Mouse (Mus musculus): ENCODE results near the gene Muc1. TPM values are rescaled to one million over a fixed set of nuclear protein-coding genes. Genes with fewer than 3 reads are reported as not detected.

The Muc1 gene
- total and polyA plus RNA-seq, 2 experiments from 2014 or later, result 0.27 to 1.3 TPM

GRCm38 (mm10) chr3:89233562-89234110, 4.8 kb downstream of the Muc1 start:
- peaks cover 58% of the 10 kb centered on the region for H3K36me3 ChIP-seq (ENCODE audit: insufficient read depth)
- no peak overlapping the region for H3K9ac ChIP-seq
- 71% methylated on average over 14 of the region's 14 CpGs for WGBS
- H3K4me3 ChIP-seq (ENCODE audit: low read depth, low read length), result no peak overlapping the region
- H3K4me1 ChIP-seq (ENCODE audit: insufficient read depth), result no peaks in the 10 kb centered on the region
- no peak overlapping the region for H3K27ac ChIP-seq (ENCODE audit: low read depth, low read length)
- ATAC-seq, result no peak
- no peaks in the 10 kb centered on the region for H3K9me3 ChIP-seq (ENCODE audit: low read length)
- H3K27me3 ChIP-seq (ENCODE audit: insufficient read depth, low read length), result no peaks in the 10 kb centered on the region
- no peak for DNase-seq
- TF ChIP-seq CTCF (IDR thresholded peaks at IDR 0.05; ENCODE audit: low read depth), result no peak
- no peak overlapping the region for H3K4me2 ChIP-seq (ENCODE audit: low read depth)

DNA sequence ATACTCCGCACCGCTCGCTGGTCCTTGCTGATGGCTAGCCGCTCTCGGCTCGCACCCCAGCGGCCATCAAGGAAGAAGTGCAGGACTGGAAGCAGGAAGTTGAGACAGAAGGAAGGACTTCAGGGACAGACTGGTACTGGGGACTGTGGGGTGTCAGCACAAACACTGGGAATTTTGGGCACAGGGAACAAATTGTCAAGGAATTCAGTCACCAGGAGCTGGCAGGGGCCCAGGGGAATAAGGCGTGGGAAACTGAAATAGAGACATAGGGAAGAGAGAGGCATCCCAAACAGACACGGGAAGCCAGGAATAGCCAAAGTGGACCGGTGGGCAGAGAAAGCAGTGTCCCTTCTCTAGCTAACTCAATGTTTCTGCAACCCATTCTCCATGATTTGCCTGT, 7.7 kb downstream of the Muc1 start:
- Histone ChIP-seq H3K4me1 (ENCODE audit: insufficient read depth) (no peaks in the 10 kb centered on the region), H3K27me3 (ENCODE audit: insufficient read depth, low read length) (no peaks in the 10 kb centered on the region), H3K9ac (no peak overlapping the region), H3K36me3 (ENCODE audit: insufficient read depth) (peaks cover 87% of the 10 kb centered on the region), H3K4me2 (ENCODE audit: low read depth) (no peak overlapping the region), H3K9me3 (ENCODE audit: low read length) (no peaks in the 10 kb centered on the region), H3K4me3 (ENCODE audit: low read depth, low read length) (no peak overlapping the region), H3K27ac (ENCODE audit: low read depth, low read length) (no peak overlapping the region)
- WGBS, result 89% methylated on average over 10 of the region's 10 CpGs
- ATAC-seq, result no peak
- no peak for DNase-seq
- TF ChIP-seq CTCF (IDR thresholded peaks at IDR 0.05; ENCODE audit: low read depth), result no peak

DNA sequence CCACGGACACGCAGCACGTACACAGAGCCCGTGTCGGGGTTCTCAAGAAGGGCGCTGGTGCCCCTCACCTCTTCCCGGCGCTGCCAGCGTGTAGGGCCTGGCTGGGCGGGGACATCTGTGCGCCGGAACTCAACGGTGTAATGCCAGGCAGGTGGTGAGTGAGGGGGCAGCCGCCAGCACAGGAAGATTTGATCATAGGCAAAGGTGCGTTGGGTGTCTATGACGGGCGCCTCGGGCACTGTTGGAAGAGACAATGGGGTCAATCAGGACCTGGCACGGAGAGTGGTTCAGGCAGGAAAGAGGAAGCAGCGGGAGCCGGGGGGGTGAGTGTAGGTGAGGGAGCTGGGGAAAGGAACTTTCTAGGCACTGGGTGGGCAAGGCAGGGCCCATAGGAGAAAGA, 8.8 kb downstream of the Muc1 start:
- no peaks in the 10 kb centered on the region for H3K27me3 ChIP-seq (ENCODE audit: insufficient read depth, low read length)
- ATAC-seq, result no peak
- H3K36me3 ChIP-seq (ENCODE audit: insufficient read depth), result peaks cover 97% of the 10 kb centered on the region
- no peak for DNase-seq
- no peaks in the 10 kb centered on the region for H3K9me3 ChIP-seq (ENCODE audit: low read length)
- WGBS, result 89% methylated on average over 21 of the region's 21 CpGs
- H3K4me3 ChIP-seq (ENCODE audit: low read depth, low read length), result no peak overlapping the region
- H3K4me2 ChIP-seq (ENCODE audit: low read depth), result no peak overlapping the region
- H3K9ac ChIP-seq, result no peak overlapping the region
- H3K4me1 ChIP-seq (ENCODE audit: insufficient read depth), result no peaks in the 10 kb centered on the region
- H3K27ac ChIP-seq (ENCODE audit: low read depth, low read length), result no peak overlapping the region
- no peak for TF ChIP-seq CTCF (IDR thresholded peaks at IDR 0.05; ENCODE audit: low read depth)

- Histone ChIP-seq H3K4me1 (ENCODE audit: insufficient read depth) (no peaks in the 10 kb centered on the region), H3K9me3 (ENCODE audit: low read length) (no peaks in the 10 kb centered on the region), H3K27me3 (ENCODE audit: insufficient read depth, low read length) (no peaks in the 10 kb centered on the region), H3K27ac (ENCODE audit: low read depth, low read length) (no peak overlapping the region), H3K4me2 (ENCODE audit: low read depth) (no peak overlapping the region), H3K9ac (no peak overlapping the region), H3K36me3 (ENCODE audit: insufficient read depth) (peaks cover 90% of the 10 kb centered on the region), H3K4me3 (ENCODE audit: low read depth, low read length) (no peak overlapping the region)
- 80% methylated on average over 12 of the region's 12 CpGs for WGBS
- DNase-seq (no peak), ATAC-seq (no peak)
- TF ChIP-seq CTCF (IDR thresholded peaks at IDR 0.05; ENCODE audit: low read depth), result no peak
Observed at GRCm38 (mm10) chr3:89238494-89238893, 9.6 kb downstream of the Muc1 start.

DNA sequence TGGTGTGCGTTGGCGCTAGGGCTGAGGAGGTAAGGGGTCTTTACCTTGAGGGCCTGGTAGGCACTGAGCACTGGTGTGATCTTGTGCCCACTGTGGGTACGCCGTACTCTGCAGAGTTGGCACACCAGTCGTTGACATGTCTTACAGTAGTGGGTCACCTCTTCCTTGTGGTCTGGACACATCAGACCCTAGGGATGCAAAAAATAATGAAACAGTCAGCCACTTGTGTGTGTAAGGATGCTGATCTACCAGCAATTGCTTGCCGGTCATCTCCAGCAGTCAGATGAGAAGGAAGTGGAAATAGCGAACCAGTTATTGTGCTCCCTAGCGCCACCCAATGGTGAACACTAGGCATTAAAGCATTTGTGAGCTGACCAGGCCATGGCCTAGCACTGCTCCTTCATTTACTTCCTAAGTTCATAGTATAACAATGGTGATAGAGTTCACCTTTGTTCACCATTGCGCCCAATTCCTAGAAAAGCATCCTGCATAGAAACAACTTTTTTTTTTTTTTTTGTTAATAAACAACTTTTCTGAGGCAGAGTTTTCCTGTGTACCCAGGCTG, 13.6 kb downstream of the Muc1 start:
- Histone ChIP-seq H3K27ac (ENCODE audit: low read depth, low read length) (no peak overlapping the region), H3K36me3 (ENCODE audit: insufficient read depth) (peaks cover 51% of the 10 kb centered on the region), H3K4me3 (ENCODE audit: low read depth, low read length) (no peak overlapping the region), H3K27me3 (ENCODE audit: insufficient read depth, low read length) (no peaks in the 10 kb centered on the region), H3K9ac (no peak overlapping the region), H3K4me2 (ENCODE audit: low read depth) (0 out of 2 replicates have a peak overlapping the region, but pooled peaks have one; percentile 89), H3K9me3 (ENCODE audit: low read length) (no peaks in the 10 kb centered on the region), H3K4me1 (ENCODE audit: insufficient read depth) (no peaks in the 10 kb centered on the region)
- ATAC-seq, result no peak
- TF ChIP-seq CTCF (IDR thresholded peaks at IDR 0.05; ENCODE audit: low read depth), result peak; percentile 81
- WGBS, result 69% methylated on average over 9 of the region's 9 CpGs
- peak; percentile 63 for DNase-seq

DNA sequence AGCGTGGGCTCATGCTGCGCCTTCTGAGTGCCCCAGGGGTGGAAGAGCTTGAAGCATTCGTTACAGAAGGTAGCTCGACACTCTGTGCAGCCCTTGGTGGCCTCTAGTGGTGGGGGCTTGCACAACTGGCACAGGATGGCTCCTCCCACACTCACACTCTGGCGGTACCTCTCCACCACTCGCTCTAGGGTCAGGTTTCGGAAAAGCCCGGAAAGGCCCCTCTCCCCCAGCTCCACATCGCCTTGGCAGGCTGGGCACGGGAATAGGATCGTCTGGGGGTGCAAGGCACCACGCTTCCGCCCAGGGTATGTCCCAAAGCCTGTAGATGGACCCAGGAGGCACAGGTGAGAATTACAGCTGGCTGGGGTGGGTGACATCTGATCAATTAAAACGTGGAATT, 14.8 kb downstream of the Muc1 start:
- DNase-seq (no peak), ATAC-seq (no peak)
- Histone ChIP-seq H3K4me2 (ENCODE audit: low read depth) (peak overlapping the region; percentile 89), H3K9ac (peak overlapping the region; percentile 73), H3K27ac (ENCODE audit: low read depth, low read length) (no peak overlapping the region), H3K4me3 (ENCODE audit: low read depth, low read length) (peak overlapping the region; percentile 74), H3K9me3 (ENCODE audit: low read length) (no peaks in the 10 kb centered on the region), H3K36me3 (ENCODE audit: insufficient read depth) (peaks cover 39% of the 10 kb centered on the region), H3K4me1 (ENCODE audit: insufficient read depth) (no peaks in the 10 kb centered on the region), H3K27me3 (ENCODE audit: insufficient read depth, low read length) (no peaks in the 10 kb centered on the region)
- TF ChIP-seq CTCF (IDR thresholded peaks at IDR 0.05; ENCODE audit: low read depth), result peak; percentile 57
- 13% methylated on average over 14 of the region's 14 CpGs for WGBS

DNA sequence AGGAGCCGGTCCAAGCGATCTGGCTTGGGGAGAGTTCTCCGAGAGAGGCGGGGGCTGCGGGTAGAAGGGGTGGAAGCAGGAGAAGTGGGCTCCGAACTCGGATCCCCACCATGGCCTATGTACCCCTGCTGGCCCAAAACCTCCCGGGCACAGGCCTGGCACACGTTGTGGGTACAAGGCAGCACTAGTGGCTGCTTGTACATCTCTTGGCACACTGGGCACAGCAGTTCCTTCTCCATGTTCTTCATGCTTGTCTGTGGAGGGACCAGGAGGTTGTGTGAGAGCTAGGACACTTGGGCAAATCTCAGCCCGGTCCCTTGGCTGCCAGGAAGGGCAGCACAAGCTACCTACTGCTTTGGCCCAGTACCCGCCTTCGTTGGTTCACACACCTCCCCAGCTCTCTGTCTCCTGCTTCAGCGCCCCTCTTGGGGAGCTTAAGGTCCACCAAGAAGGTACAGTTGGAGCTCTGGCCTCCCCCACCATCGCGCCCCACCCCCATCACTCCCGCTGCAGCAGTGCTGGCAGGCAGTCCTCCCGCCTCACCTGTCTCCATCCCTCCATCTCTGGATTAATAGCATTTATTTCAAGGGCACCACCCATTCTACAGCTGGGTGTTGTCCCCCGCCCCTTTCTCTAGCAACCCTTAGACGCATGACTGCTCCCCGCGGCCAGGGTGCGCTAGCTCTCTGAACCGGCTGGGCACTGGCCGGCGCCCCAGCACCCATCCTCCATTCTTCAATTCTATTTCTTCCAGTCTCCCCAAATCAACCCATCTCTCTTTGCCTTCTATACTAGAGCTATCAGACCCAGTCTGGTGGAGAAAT, 15.5 kb downstream of the Muc1 start:
- WGBS, result 10% methylated on average over 25 of the region's 25 CpGs
- Histone ChIP-seq H3K9ac (peak overlapping the region; percentile 73), H3K4me3 (ENCODE audit: low read depth, low read length) (peak overlapping the region; percentile 74), H3K9me3 (ENCODE audit: low read length) (no peaks in the 10 kb centered on the region), H3K36me3 (ENCODE audit: insufficient read depth) (peaks cover 31% of the 10 kb centered on the region), H3K4me2 (ENCODE audit: low read depth) (peak overlapping the region; percentile 89), H3K4me1 (ENCODE audit: insufficient read depth) (no peaks in the 10 kb centered on the region), H3K27ac (ENCODE audit: low read depth, low read length) (peak overlapping the region; percentile 95), H3K27me3 (ENCODE audit: insufficient read depth, low read length) (no peaks in the 10 kb centered on the region)
- ATAC-seq (peak; percentile 32), DNase-seq (no peak)
- TF ChIP-seq CTCF (IDR thresholded peaks at IDR 0.05; ENCODE audit: low read depth), result peak; percentile 37

All from forebrain, postnatal 0 days (tissue).